Mouse (Mus musculus) myocyte (in vitro differentiated cells): ENCODE data around the gene Gbx2.

Experiments used
- POLR2A ChIP-seq: IDR thresholded peaks from one replicate; pipeline ENCODE4 v1.6.1; 2011; ENCODE audit warnings: low read depth, mild to moderate bottlenecking, control low read depth, moderate library complexity; ENCODE audit not compliant: insufficient read length
- POLR2AphosphoS2 ChIP-seq: IDR thresholded peaks from one replicate; pipeline ENCODE4 v1.6.1; 2011; ENCODE audit warnings: low read depth, control low read depth; ENCODE audit not compliant: insufficient read length

DNA sequence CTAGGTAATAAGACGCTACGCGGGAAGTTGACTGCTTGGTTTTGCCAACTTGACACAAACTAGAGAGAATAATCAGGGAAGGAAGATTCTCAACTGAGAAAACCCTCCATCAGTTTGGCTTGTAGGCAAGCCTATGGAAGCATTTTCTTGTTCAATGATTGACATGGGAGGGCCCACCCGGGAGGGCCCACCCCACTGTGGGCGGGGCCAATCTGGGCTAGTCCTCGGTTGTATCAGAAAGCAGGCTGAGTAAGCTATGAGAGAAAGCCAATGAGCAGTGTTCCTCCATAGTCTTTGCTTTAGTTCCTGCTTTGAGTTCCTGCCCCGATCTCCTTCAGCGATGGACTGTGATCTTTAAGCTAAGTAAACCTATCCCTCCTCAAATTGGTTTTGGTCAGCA is 45.4 kb upstream of the Gbx2 start:
- TF ChIP-seq POLR2A: no peak
- no peak for TF ChIP-seq POLR2AphosphoS2
